Mouse (Mus musculus): ENCODE measurements around the gene 9130213A22Rik. TPM values are rescaled to one million over a fixed set of nuclear protein-coding genes. Genes with fewer than 3 reads are reported as not detected.

9130213A22Rik gene
- polyA plus RNA-seq, 1 experiment, result 0.74 TPM

DNA sequence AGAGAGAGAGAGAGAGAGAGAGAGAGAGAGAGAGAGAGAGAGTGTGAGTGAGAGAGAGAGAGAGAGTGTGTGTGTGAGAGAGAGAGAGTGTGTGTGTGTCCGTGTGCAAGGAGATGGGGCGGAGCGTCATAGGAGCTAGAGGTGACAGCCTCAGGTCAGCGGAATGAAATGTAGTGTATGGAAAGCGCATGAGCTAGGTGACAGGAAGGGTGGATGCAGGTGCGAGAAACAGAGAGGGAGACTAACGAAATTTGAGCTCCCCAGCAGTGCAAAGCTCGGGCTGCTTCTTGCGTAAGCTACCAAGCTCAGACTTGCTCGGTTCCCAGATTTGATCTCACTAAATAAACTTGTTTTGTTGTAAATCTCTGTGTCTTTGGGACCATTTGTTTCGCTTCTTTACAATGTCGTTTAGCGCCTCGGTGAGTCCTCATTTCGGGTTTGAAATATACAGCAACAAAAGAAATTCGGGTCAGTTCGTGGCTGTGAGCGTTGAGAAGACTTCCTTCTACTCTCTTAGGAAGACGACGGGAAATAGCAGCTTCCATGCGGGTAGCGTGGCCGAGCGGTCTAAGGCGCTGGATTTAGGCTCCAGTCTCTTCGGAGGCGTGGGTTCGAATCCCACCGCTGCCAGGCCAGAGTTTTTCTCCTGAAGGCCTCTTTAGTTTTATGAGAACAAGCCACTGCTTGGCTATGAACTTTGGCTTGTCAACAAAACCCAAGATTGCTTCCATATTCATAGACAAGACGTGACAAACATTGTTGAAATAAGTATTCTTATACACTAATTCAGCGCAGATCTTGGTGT lies 1.5 kb upstream of the 9130213A22Rik start:
- no peaks in the 10 kb centered on the region for H3K36me3 ChIP-seq (ENCODE audit: control insufficient read depth, insufficient read depth, low read length)
- no peaks in the 10 kb centered on the region for H3K27me3 ChIP-seq (replicated peaks; ENCODE audit: control insufficient read depth, insufficient read depth, low read length)
- WGBS, result under 1% methylated on average over 31 of the region's 31 CpGs
- TF ChIP-seq POLR2A (IDR thresholded peaks at IDR 0.05; ENCODE audit: low read depth, low read length), result no peak
- TF ChIP-seq CTCF (conservative IDR thresholded peaks at IDR 0.05; ENCODE audit: insufficient read depth, insufficient read length, low read depth, low read length), result 0 out of 2 replicates have a peak, but pooled peaks have one; percentile 2
- H3K27ac ChIP-seq (ENCODE audit: insufficient read depth, low read depth, low read length), result peak overlapping the region; percentile 40
- H3K4me3 ChIP-seq (ENCODE audit: insufficient read depth, low read depth, low read length), result peak overlapping the region; percentile 62
- H3K4me1 ChIP-seq (ENCODE audit: control insufficient read depth, insufficient read depth, low read length), result peaks cover 4% of the 10 kb centered on the region; the same call in 1 of the 2 replicates
- peak; percentile 96 for DNase-seq

DNA sequence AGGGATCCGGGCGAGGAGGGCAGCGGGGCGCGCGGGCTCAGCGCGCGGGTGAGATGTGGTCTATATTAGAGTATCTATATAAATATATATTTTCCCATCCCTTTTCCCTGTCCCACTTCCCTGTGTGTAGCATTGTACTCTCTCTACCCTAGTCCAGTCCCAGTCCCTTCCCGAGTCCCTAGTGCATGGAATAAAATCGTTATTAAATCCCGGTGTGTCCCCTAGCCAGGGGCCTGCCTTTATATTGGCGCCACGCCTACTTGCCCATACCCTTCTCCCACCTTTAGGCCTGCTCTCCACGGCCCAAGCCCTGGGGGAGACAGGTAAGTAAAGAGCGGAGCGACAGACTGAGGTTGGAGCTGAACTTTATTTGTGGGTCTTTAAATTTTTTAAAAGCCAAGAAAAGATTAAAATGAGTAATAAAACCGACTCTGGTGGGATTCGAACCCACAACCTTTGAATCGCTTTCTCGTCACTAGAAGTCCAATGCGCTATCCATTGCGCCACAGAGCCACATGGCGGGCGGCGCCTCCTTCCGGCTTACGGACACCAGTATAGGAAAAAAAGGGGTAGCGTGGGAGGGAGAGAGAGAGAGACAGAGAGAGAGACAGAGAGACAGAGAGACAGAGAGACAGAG lies 785 bp upstream of the 9130213A22Rik start:
- no peaks in the 10 kb centered on the region for H3K27me3 ChIP-seq (replicated peaks; ENCODE audit: control insufficient read depth, insufficient read depth, low read length)
- H3K4me1 ChIP-seq (ENCODE audit: control insufficient read depth, insufficient read depth, low read length), result peaks cover 4% of the 10 kb centered on the region; the same call in 1 of the 2 replicates
- H3K36me3 ChIP-seq (ENCODE audit: control insufficient read depth, insufficient read depth, low read length), result no peaks in the 10 kb centered on the region
- 1% methylated on average over 29 of the region's 29 CpGs for WGBS
- DNase-seq, result peak; percentile 95
- peak overlapping the region; percentile 40 for H3K27ac ChIP-seq (ENCODE audit: insufficient read depth, low read depth, low read length)
- H3K4me3 ChIP-seq (ENCODE audit: insufficient read depth, low read depth, low read length), result peak overlapping the region; percentile 62
- TF ChIP-seq CTCF (conservative IDR thresholded peaks at IDR 0.05; ENCODE audit: insufficient read depth, insufficient read length, low read depth, low read length) (0 out of 2 replicates have a peak, but pooled peaks have one; percentile 20), POLR2A (IDR thresholded peaks at IDR 0.05; ENCODE audit: low read depth, low read length) (no peak)

DNA sequence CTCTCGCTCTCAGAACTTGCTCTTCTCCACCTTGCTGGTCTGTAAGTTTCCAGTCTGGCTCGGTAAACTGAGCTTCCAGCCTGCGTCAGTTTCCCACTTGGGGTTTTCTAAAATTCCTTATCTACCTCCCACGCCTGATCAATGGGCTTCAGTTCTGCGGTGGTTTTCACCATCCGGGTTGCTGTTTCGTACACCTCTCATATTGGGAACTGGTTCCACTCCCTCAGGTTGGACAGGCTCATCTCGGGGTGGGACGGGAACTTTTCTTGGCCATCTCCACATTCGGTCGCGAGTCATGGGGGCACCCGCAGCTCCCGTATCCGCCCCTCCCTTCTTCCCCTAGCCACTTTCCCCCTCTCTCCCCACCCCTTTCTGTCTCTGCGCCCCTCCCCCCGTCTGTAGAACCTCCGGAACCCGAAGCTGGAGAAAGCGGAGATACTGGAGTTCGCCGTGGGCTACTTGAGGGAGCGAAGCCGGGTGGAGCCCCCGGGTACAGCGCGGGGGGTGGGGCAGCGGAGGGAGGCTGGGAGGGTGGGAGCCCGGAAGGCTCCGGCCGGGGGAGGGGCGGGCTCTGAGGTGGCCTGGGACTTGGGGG lies 551 bp downstream of the 9130213A22Rik start:
- WGBS, result 2% methylated on average over 32 of the region's 32 CpGs
- Histone ChIP-seq H3K27ac (ENCODE audit: insufficient read depth, low read depth, low read length) (no peak overlapping the region), H3K4me1 (ENCODE audit: control insufficient read depth, insufficient read depth, low read length) (peaks cover 8% of the 10 kb centered on the region; the same call in 1 of the 2 replicates), H3K4me3 (ENCODE audit: insufficient read depth, low read depth, low read length) (peak overlapping the region; percentile 62), H3K36me3 (ENCODE audit: control insufficient read depth, insufficient read depth, low read length) (no peaks in the 10 kb centered on the region), H3K27me3 (replicated peaks; ENCODE audit: control insufficient read depth, insufficient read depth, low read length) (no peaks in the 10 kb centered on the region)
- TF ChIP-seq POLR2A (IDR thresholded peaks at IDR 0.05; ENCODE audit: low read depth, low read length), result no peak
- TF ChIP-seq CTCF (conservative IDR thresholded peaks at IDR 0.05; ENCODE audit: insufficient read depth, insufficient read length, low read depth, low read length), result no peak
- DNase-seq, result no peak

DNA sequence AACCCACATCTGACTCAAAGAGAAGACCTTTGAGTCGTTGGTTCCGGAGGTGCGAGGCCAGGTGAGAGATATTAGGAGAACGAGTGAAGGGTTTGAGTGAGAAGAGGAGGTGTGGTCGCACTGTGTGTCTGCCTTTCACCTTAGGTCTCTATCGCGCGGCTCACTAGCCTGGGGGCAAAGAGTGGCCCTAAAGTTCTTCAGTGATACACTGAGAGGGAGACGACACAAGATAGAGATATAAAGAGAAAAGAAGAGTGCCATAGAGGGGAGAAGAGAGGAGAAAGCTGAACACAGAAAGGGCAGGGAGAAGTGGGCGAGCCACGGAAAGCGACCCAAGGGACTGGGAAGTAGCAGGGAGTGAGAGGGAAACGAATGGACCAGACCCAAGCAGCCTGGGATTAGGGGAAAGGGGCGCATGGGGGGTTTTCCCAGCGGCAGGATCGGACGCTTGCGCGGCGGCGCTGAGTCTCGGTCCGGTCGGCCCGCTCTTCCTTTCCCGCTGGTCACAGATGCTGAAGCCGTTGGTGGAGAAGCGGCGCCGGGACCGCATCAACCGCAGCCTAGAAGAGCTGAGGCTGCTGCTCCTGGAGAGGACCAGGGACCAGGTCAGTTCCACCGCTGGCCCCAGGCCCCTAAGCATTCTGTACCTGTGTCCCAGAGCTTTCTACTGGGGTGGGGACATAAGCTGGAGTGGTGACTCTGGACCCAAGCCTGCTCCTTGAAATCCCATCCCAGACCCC lies 1.2 kb downstream of the 9130213A22Rik start:
- Histone ChIP-seq H3K4me3 (ENCODE audit: insufficient read depth, low read depth, low read length) (peak overlapping the region; percentile 62), H3K27me3 (replicated peaks; ENCODE audit: control insufficient read depth, insufficient read depth, low read length) (no peaks in the 10 kb centered on the region), H3K27ac (ENCODE audit: insufficient read depth, low read depth, low read length) (no peak overlapping the region), H3K4me1 (ENCODE audit: control insufficient read depth, insufficient read depth, low read length) (peaks cover 8% of the 10 kb centered on the region; the same call in 1 of the 2 replicates), H3K36me3 (ENCODE audit: control insufficient read depth, insufficient read depth, low read length) (no peaks in the 10 kb centered on the region)
- no peak for TF ChIP-seq POLR2A (IDR thresholded peaks at IDR 0.05; ENCODE audit: low read depth, low read length)
- TF ChIP-seq CTCF (conservative IDR thresholded peaks at IDR 0.05; ENCODE audit: insufficient read depth, insufficient read length, low read depth, low read length), result no peak
- WGBS, result 11% methylated on average over 33 of the region's 33 CpGs
- peak; percentile 40 for DNase-seq

DNA sequence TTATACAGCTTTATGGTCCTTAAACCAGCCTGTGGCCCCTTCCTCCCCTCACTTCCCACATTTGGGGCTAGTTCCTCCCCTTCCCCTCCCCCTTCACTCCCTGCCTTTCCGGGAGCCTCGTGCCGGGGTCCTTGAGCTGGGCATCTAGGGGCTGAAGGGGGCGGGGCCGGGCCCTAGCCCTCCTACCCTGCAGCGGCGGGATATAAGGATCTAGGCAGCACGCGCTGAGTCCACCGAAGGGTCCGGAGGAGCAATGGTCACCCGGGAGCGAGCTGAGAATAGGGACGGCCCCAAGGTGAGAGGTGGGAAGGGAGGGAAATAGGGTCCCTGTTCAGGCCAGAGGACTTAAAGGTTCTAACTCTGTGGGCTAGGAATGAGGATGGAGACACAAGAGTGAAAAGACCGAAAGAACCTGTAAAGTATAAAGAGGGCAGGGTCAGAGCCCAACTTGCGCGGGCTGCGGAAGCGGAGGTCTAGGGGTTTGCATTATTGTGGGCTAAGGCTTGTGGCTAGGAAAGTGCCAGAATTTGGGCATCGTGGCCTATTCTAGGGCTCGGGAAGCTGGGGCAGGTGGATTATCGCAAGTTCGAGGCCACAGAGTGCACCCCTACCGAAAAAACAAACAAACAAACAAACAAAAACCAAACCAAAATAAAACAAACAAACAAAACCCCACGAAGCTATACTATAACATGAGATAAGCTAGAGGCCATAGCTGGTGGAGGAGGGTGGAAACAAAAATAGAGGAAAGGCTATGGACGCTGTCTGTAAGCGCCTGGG lies 2.0 kb downstream of the 9130213A22Rik start, which contains the start of gene Hes7:
Gene Hes7 (plus strand): TSS at position 184 of the 780 bp plus-strand sequence.
- Histone ChIP-seq H3K27ac (ENCODE audit: insufficient read depth, low read depth, low read length) (no peak within 1 kb of the TSS), H3K4me3 (ENCODE audit: insufficient read depth, low read depth, low read length) (peak within 1 kb of the TSS; percentile 62), H3K27me3 (replicated peaks; ENCODE audit: control insufficient read depth, insufficient read depth, low read length) (no peaks in the 10 kb centered on the region), H3K36me3 (ENCODE audit: control insufficient read depth, insufficient read depth, low read length) (no peaks in the 10 kb centered on the region), H3K4me1 (ENCODE audit: control insufficient read depth, insufficient read depth, low read length) (peaks cover 8% of the 10 kb centered on the region; the same call in 1 of the 2 replicates)
- no peak for DNase-seq
- 33% methylated on average over 27 of the region's 27 CpGs for WGBS
- no peak for TF ChIP-seq CTCF (conservative IDR thresholded peaks at IDR 0.05; ENCODE audit: insufficient read depth, insufficient read length, low read depth, low read length)
- no peak for TF ChIP-seq POLR2A (IDR thresholded peaks at IDR 0.05; ENCODE audit: low read depth, low read length)
